Mouse (Mus musculus) right cerebral cortex, postnatal 25 days (tissue): ENCODE measurements around the gene Ptprs.

Experiments used
- DNase-seq: peaks from one replicate; pipeline ENCODE4 v3.0.0; 2022

The Ptprs gene

GRCm38 (mm10) chr17:56490438-56491152, 14.3 kb upstream of the Ptprs start:
- peak; percentile 50 for DNase-seq

- no peak for DNase-seq
These were observed 11.7 kb upstream of the Ptprs start for GRCm38 (mm10) chr17:56488028-56488427.

DNA sequence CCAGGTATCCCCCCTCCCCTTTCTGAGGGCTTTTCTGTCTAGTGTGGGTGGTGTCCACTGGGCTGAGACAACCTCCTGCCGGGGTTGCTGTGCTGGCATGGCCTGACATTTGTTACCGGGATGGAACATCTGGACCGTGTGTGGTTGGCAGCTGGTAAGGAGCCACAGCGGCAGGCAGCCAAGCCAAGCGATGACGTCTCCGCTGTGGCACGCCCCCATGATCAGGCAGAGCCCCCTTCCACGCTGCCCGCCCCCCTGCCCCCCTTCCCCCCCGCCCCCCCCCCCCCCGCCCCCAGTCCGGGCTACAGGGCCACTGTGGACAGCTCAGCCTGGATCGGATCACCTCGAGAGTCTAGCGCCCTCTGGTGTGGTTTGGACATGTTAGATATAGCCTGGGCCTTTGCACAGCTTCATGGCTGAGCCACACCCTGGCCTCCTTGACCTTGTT, 11.2 kb upstream of the Ptprs start:
- DNase-seq = no peak

DNA sequence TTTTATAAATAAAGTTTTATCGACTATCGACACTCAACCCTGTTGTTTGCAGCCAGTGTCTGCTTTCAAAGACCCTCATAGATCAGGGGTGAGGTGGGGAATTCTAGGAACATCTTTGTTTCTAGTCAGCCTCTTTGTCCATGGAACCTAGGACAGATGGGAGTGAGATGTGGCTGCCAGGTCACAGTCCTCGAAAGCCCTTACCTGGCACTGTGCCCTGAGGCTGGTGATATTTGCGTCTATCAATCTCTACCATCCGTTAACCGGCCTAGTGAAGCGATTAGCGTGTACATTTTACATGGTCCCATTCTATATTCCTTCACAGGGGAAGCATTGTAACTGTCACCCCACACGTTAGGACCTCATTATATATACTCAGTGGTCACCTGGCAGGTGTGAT, 9.6 kb upstream of the Ptprs start:
- DNase-seq = no peak

- DNase-seq = no peak
These were observed 8.8 kb upstream of the Ptprs start for GRCm38 (mm10) chr17:56485118-56485517.

DNA sequence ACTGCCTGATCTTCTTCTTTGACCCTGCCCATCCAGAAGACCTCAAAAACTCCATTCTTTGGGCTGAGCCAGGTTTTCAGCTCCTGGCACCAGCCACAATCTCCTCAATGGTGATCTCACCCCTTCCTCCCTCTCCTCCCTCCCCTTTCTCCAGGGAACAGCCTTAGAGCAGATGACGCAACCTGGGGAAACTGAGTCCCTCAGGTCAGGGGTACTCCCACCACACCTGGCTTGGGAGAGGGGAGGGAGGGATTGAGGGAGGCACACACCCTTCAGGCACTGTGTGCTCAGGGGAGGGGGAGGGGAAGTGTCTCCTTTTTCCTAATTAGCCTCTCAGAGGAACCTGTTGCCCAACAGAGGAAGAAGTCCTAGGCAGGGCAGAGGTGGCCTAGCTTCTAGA, 6.4 kb upstream of the Ptprs start:
- no peak for DNase-seq

DNA sequence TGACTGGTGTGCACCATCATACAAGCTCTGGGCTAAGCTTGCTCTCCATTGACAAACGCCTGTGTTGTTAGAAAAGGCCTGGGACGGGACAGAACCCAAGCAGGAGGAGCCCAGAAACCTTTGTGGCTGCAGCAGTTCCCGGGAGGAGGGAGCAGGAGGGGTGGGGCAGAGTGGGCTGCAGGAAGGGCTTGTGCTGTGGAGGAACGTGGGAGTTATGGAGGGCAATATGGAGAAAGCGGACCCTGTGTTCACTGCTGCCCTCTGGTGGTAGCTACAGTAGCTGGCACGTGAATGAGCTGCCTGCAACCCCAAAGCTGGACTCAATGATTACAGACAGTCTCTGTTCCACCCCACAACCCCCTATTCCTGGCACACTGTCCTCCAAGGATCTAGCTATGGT, 3.1 kb upstream of the Ptprs start:
- DNase-seq = peak; percentile 53

- DNase-seq = no peak
These were observed 1.9 kb upstream of the Ptprs start for GRCm38 (mm10) chr17:56478191-56478611.

DNA sequence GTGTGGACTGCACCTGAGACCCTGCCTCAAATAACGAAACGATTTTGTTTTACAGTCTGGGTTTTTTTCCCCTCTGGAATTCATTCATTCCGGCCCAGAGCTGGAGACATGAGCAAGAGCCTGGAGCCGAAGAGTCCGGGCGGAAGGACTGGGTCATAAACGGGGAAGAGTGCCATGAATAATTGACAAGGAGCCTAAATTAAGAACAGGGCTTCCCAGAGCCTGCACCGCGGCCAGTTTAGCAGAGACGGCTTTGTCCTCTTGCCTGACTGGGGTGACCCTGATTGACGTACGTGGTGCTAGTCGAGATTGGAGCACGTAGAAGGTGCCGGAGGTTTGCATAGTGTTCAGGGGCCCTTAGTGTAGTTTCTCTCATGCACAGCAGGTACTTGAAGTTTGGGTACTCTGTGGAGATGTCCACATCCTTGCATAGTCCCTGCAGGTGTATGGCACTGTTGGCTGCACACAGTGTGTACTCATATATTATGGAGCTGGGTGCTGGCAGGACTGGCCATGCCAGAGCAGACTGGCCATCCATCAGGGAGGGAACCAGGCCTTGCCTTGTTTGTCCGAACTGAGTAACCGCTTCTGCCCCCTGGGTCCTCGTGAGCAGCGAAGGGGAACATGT, 1.0 kb upstream of the Ptprs start:
- no peak for DNase-seq

DNA sequence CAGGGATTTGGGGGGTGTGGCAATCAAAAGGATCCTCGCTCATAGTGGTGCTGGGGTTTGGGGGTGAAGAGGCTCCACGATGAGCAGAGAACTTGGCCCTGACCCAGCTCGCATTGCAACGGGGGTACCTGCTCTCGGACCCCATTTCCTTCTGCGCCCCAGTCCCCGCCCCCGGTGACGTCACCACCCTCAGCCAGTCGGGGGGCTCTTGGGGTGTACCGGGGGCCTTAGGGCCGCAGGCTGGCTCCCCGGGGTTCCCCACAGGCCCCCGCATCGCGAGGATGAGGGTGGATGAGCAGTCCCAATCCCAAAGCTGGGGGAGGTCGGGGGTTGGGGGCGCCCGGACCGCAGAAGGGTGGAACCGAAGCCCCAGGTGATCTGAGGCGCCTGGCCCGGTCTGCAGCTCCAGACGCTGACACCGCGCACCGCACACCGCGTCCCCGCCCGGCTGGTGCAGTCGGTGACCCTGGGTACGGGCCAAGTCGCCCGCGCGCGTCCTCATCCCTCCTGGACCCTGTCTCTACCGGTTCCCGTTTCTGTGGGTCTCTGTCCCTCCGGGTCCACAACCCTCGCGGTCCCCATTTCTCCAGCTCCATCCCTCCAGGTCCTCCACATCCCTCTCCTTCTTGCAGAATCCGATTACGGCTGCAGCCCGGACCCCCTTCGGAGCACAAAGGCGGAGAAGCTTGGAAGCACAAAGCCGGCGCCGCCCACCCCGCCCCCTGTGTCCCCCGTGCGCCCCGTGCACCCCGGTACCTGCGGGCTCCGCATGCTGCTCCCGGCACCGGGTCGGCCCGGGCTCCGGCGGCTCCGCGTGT, 490 bp downstream of the Ptprs start:
- peak; percentile 67 for DNase-seq

- peak; percentile 67 for DNase-seq
These were observed 1.3 kb downstream of the Ptprs start for GRCm38 (mm10) chr17:56474831-56475581.

DNA sequence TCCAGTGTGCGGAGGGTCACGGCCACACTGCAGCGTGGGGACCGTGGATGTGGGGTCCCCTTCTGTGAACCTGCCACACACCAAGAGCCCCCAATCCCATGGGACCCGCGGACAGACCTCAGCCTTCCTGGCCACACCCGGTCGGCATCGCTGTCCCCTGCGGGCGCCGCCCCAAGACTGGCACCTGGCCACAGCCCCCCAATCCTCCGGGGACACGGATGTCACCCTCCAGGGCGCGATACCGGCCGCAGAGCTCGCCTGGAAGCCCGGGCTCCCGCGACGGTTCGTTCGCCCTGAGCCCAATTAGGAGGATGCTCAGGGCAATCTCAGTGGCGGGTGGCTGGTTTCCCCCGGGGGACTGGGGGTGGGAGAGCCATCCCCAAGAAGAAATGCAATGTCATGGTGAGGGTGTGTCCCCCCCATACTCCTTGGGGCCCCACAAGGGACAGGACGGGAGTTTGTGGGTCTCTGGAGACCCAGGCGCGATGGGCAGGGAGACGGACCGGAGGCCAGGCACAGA, 1.9 kb downstream of the Ptprs start:
- DNase-seq = peak; percentile 44

GRCm38 (mm10) chr17:56473611-56473905, 2.7 kb downstream of the Ptprs start:
- DNase-seq = no peak

DNA sequence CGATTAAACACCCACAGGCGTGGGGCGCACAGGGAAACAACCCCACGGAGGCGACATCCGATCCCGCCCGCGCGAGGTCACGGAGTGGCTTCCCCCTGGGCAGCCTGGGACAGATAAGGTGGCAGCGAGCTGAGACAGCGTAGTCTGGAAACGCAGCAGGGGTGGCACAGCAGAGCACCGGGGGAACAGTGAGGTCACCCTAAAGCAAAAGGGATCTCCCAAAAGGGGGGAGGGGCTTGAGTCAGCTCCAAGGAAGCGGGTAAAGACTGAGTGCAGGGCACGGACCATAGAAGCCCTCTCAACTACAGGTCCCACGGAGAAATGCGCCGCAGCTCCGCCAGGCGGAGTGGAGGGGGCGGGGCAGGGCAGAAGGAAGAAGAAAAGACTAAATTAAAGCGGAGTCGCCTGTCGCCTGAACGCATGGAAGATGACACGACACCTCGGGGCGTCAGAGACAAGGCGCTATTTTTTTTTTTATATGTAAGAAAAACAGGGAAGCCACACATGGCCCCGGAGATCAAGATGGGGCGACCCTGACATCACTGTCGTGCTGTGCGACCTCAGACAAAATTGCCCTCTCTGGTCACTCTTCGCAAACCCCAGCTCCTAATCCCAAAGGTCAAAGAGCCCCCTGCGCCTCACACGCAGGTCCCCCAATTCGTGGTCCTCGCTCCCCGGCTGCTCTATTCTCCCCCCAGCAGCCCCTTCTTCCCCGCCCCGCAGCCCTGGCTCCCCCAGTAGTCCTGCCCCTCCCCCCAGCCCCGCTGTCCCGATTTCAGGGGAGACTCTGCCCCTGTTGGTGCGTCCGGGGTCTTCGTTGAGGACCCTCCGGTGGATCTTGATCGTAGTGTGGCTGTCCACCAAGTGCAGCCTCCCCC, 3.3 kb downstream of the Ptprs start:
- peak; percentile 60 for DNase-seq

GRCm38 (mm10) chr17:56472121-56472520, 4.2 kb downstream of the Ptprs start:
- no peak for DNase-seq

- no peak for DNase-seq
These were observed 5.1 kb downstream of the Ptprs start for GRCm38 (mm10) chr17:56471136-56471535.

GRCm38 (mm10) chr17:56470571-56470970, 5.7 kb downstream of the Ptprs start:
- no peak for DNase-seq

- DNase-seq = no peak
These were observed 6.3 kb downstream of the Ptprs start for GRCm38 (mm10) chr17:56470001-56470436.

- no peak for DNase-seq
These were observed 7.0 kb downstream of the Ptprs start for GRCm38 (mm10) chr17:56469275-56469674.

GRCm38 (mm10) chr17:56468870-56469269, 7.4 kb downstream of the Ptprs start:
- DNase-seq = peak; percentile 37

DNA sequence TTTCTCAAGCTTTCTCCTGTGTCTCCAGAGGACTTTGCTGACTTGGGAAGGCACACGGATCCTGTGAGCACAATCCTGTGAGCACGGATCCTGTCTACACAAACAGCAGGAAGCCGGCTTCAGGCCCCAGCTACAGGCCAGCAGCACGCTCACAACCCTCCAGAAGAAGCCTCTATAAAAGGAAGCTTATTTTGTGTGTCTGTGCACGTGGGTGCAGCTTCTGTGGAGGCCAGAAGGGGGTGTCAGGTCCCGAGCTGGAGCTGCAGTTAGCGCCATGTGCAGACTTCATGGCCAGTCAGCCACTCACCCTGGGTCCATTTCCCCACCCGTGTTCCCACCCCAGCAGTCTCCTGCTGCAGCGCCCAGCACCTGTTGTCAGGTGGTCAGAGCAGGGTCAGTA, 7.9 kb downstream of the Ptprs start:
- no peak for DNase-seq

- DNase-seq = peak; percentile 55
These were observed 8.8 kb downstream of the Ptprs start for GRCm38 (mm10) chr17:56467456-56467884.
